In the genomic region with DNA sequence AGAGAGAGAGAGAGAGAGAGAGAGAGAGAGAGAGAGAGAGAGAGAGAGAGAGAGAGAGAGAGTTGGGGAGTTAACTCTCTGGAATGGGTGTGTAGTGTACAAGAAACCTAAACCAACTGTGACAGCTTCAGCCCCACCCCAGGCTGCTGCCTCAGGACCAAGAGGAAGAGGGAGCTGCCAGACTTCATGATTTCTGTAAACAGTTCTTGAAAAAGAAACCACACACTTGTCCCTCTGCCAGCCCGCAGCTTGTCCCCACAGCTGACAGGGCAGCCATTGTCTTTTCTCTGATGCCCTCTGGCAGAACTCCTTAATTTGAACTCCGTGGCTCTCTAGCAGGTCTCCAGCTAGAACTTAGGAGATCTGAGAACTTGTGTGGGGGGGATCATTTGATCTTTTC, we compare ENCODE assay signal across 10 mouse cellular contexts. TPM values are rescaled to one million over a fixed set of nuclear protein-coding genes. Genes with fewer than 3 reads are reported as not detected.
DNase-seq lines count a peak whose midpoint lies in the region; ATAC-seq and TF ChIP-seq lines count a peak whose summit lies in the region.
"Had no signal": no experiment of that assay in that cellular context is flagged by ENCODE, and none has a peak within 500 bp of the region (broad histone marks: within the 10 kb centered on the region; RNA-seq: fewer than 3 reads in every experiment).

No protein-coding gene starts in this region.

- no peak overlapping the region for H3K27ac ChIP-seq in heart, embryonic 12.5 days (ENCODE audit: poor library complexity, severe bottlenecking)
- no peak overlapping the region for H3K27ac ChIP-seq in embryonic facial prominence, embryonic 10.5 days (replicated peaks)
- H3K27ac ChIP-seq in forebrain, postnatal 0 days (ENCODE audit: low read depth, low read length), result no peak overlapping the region
- H3K27ac ChIP-seq: liver, embryonic 15.5 days had no signal

- H3K4me3 ChIP-seq in heart, embryonic 12.5 days, result no peak overlapping the region
- H3K4me3 ChIP-seq in embryonic facial prominence, embryonic 10.5 days, result no peak overlapping the region
- H3K4me3 ChIP-seq in forebrain, postnatal 0 days (ENCODE audit: low read depth, low read length), result no peak overlapping the region
- H3K4me3 ChIP-seq: erythroblast, embryonic 14.5 days; liver, embryonic 15.5 days had no signal

- ATAC-seq in heart, embryonic 12.5 days (ENCODE audit: insufficient number of reproducible peaks, low FRiP score), result no peak
- ATAC-seq in forebrain, postnatal 0 days, result no peak

- TF ChIP-seq CTCF in forebrain, postnatal 0 days (IDR thresholded peaks at IDR 0.05; ENCODE audit: low read depth), result no peak

- no peak overlapping the region for H3K4me2 ChIP-seq in heart, embryonic 12.5 days
- H3K4me2 ChIP-seq in forebrain, postnatal 0 days (ENCODE audit: low read depth), result no peak overlapping the region
- H3K4me2 ChIP-seq: liver, embryonic 15.5 days had no signal

- H3K36me3 ChIP-seq in heart, embryonic 12.5 days, result no peaks in the 10 kb centered on the region
- H3K36me3 ChIP-seq in embryonic facial prominence, embryonic 10.5 days (replicated peaks), result no peaks in the 10 kb centered on the region
- no peaks in the 10 kb centered on the region for H3K36me3 ChIP-seq in forebrain, postnatal 0 days (ENCODE audit: insufficient read depth)
- H3K36me3 ChIP-seq: liver, embryonic 15.5 days had no signal

- peaks cover 6% of the 10 kb centered on the region; the same call in 1 of the 2 replicates for H3K27me3 ChIP-seq in heart, embryonic 12.5 days (replicated peaks)
- H3K27me3 ChIP-seq in embryonic facial prominence, embryonic 10.5 days (replicated peaks; ENCODE audit: low read depth, poor library complexity, severe bottlenecking), result peaks cover 73% of the 10 kb centered on the region
- H3K27me3 ChIP-seq in forebrain, postnatal 0 days (ENCODE audit: insufficient read depth, low read length), result no peaks in the 10 kb centered on the region

- H3K4me1 ChIP-seq in heart, embryonic 12.5 days (replicated peaks), result peaks cover 36% of the 10 kb centered on the region
- peaks cover 31% of the 10 kb centered on the region for H3K4me1 ChIP-seq in embryonic facial prominence, embryonic 10.5 days
- H3K4me1 ChIP-seq in forebrain, postnatal 0 days (ENCODE audit: insufficient read depth), result no peaks in the 10 kb centered on the region

- no peaks in the 10 kb centered on the region for H3K9me3 ChIP-seq in heart, embryonic 12.5 days (replicated peaks)
- H3K9me3 ChIP-seq in embryonic facial prominence, embryonic 10.5 days, result no peaks in the 10 kb centered on the region
- no peaks in the 10 kb centered on the region for H3K9me3 ChIP-seq in forebrain, postnatal 0 days (ENCODE audit: low read length)
- H3K9me3 ChIP-seq: liver, embryonic 15.5 days had no signal

- H3K9ac ChIP-seq in heart, embryonic 12.5 days, result no peak overlapping the region
- no peak overlapping the region for H3K9ac ChIP-seq in forebrain, postnatal 0 days
- H3K9ac ChIP-seq: liver, embryonic 15.5 days had no signal

- 44% methylated on average over 2 of the region's 2 CpGs for WGBS in heart, embryonic 12.5 days
- 31% methylated on average over 2 of the region's 2 CpGs for WGBS in embryonic facial prominence, embryonic 10.5 days
- WGBS in forebrain, postnatal 0 days, result 40% methylated on average over 2 of the region's 2 CpGs

- DNase-seq in heart, adult 18-20 months, result peak; percentile 62 to 81
- peak; percentile 7 for DNase-seq in CD4-positive, CD25-positive, alpha-beta regulatory T cell, adult 2 months (ENCODE audit: low read depth, low spot score)
- peak; percentile 15 for DNase-seq in embryonic facial prominence, embryonic 10.5 days (ENCODE audit: low spot score)
- peak; percentile 68 for DNase-seq in kidney, postnatal 36 days
- DNase-seq in thymus, postnatal 4 days, result no peak
- no peak for DNase-seq in forebrain, postnatal 0 days
- no peak for DNase-seq in retina, embryonic 14.5 days (ENCODE audit: low spot score)

RNA-seq across cellular contexts. Expression of gene Rtl5, which starts 10.2 kb away (rescaled TPM):
- total RNA-seq in heart, adult 18-20 months (2021), result 1 to 10 TPM; 1.1 to 1.3 TPM
- polyA plus RNA-seq in heart, embryonic 12.5 days (2016; fragmentation: Nextera tagmentation; extraction: Ambion mirVana), result 1.1 and 1.4 TPM in 2 replicates
- polyA plus RNA-seq in embryonic facial prominence, embryonic 10.5 days (2016; fragmentation: Nextera tagmentation; extraction: Ambion mirVana), result 1.9 and 3.1 TPM in 2 replicates
- 25.5 and 39.5 TPM in 2 replicates for total RNA-seq in forebrain, postnatal 0 days (2014; rRNA removed)
- 2.5 and 6.0 TPM in 2 replicates for polyA plus RNA-seq in forebrain, postnatal 0 days (2015; fragmentation: Nextera tagmentation; extraction: Ambion mirVana)

RNA-seq across cellular contexts. Expression of gene Pin4, which starts 58.4 kb away (rescaled TPM):
- total RNA-seq in heart, adult 18-20 months (2021), result 10 to 100 TPM; 23.8 to 23.9 TPM
- polyA plus RNA-seq in heart, embryonic 12.5 days (2016; fragmentation: Nextera tagmentation; extraction: Ambion mirVana), result 40.8 and 44.9 TPM in 2 replicates
- 86.5 and 92.1 TPM in 2 replicates for polyA plus RNA-seq in embryonic facial prominence, embryonic 10.5 days (2016; fragmentation: Nextera tagmentation; extraction: Ambion mirVana)
- 26.6 and 27.7 TPM in 2 replicates for total RNA-seq in forebrain, postnatal 0 days (2014; rRNA removed)
- 52.6 and 76.6 TPM in 2 replicates for polyA plus RNA-seq in forebrain, postnatal 0 days (2015; fragmentation: Nextera tagmentation; extraction: Ambion mirVana)

Comparison
In these comparisons a context has a peak if more than half of its experiments do, and no peak if none do; other contexts are left out.
1. DNase-seq: peak in heart, adult 18-20 months (2 of 2), CD4-positive, CD25-positive, alpha-beta regulatory T cell, adult 2 months (single experiment), embryonic facial prominence, embryonic 10.5 days (single experiment) and kidney, postnatal 36 days (2 of 2); none in thymus, postnatal 4 days (single experiment), forebrain, postnatal 0 days (single experiment) and retina, embryonic 14.5 days (single experiment).